Mouse (Mus musculus) neural tube, embryonic 12.5 days (tissue): ENCODE measurements around the gene Siah1a. TPM values are rescaled to one million over a fixed set of nuclear protein-coding genes. Genes with fewer than 3 reads are reported as not detected.

ENCODE experiments used
- ATAC-seq: fragments of 200-750 bp; cut with Nextera tagmentation; 2 replicates; pipeline ENCODE4 v1.8.0; 2017; ENCODE audit warnings: low read depth, mild to moderate bottlenecking, moderate TSS enrichment, moderate library complexity; ENCODE audit not compliant: low FRiP score
- H3K27ac ChIP-seq: fragments of 300-500 bp; sonication (generic); 2 replicates; pipeline ENCODE4 v1.5.1; 2016
- H3K27me3 ChIP-seq: fragments of 300-500 bp; sonication (generic); replicated peaks from 2 replicates; pipeline ENCODE4 v1.6.1; 2016; ENCODE audit warnings: mild to moderate bottlenecking
- H3K36me3 ChIP-seq: fragments of 300-500 bp; sonication (generic); 2 replicates; pipeline ENCODE4 v1.6.1; 2016; ENCODE audit warnings: mild to moderate bottlenecking
- H3K4me1 ChIP-seq: fragments of 300-500 bp; sonication (generic); 2 replicates; pipeline ENCODE4 v1.6.1; 2016
- H3K4me2 ChIP-seq: fragments of 300-500 bp; sonication (generic); replicated peaks from 2 replicates; pipeline ENCODE4 v1.6.1; 2016; ENCODE audit warnings: mild to moderate bottlenecking
- H3K4me3 ChIP-seq: fragments of 300-500 bp; sonication (generic); 2 replicates; pipeline ENCODE4 v1.5.1; 2016
- H3K9ac ChIP-seq: fragments of 300-500 bp; sonication (generic); 2 replicates; pipeline ENCODE4 v1.6.1; 2016; ENCODE audit warnings: mild to moderate bottlenecking
- H3K9me3 ChIP-seq: fragments of 300-500 bp; sonication (generic); 2 replicates; pipeline ENCODE4 v1.6.1; 2016; ENCODE audit warnings: mild to moderate bottlenecking
- WGBS: fragments of 180-500 bp; shearing (Covaris S2); methylation state at CpG from one replicate; pipeline ENCODE4 v1.1.7; 2016; 5-methylcytosine and 5-hydroxymethylcytosine counted together
- polyA plus RNA-seq: library from polyadenylated mRNA; unstranded; fragments of >200 nt; fragmentation: Nextera tagmentation; extraction: Ambion mirVana; gene quantifications from 2 replicates; pipeline ENCODE4 v1.2.1, GENCODE M21; 2016

Siah1a gene
- 89.5 and 94.1 TPM in 2 replicates for polyA plus RNA-seq

DNA sequence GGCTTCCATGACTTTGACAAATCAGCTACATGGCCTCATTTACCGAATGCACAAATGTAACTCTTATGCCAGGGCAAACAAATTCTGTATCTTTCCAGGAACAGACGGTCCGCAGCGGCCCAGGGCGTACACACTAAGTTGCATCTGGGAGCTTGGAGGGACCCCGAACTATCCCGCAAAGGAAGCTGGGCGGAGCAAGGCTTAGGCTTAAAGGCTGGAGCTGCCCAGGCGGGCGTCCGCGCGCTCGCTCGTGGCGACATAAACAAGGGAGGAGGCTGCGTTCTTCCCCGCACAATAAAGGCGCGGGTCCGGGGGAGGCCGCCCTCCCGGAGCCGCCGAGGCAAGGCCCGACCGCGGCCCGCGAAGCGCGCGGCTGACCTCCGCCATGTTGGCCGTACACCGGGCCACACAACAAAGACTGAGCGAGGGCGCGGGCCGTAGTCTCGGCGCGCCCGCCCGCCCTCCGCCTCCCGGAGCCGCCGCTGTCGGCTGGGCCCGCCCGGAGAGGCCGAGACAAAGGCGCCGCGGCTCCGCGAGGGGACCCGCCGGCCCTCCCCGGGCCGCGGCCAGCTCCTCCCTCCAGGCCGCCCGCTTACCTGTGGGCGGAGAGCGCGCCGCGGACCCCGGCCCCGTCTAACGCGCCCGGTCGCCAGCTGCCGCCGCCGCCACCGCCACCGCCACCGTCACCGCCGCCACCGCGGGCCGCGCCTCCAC lies at the start of gene Siah1a, which contains the start of gene Gm10638:
TSS of gene Siah1a (minus strand) at position 714 of the 714 bp plus-strand sequence.
TSS of gene Gm10638 (plus strand) at position 479 of the 714 bp plus-strand sequence.
- Histone ChIP-seq H3K4me2 (peak within 1 kb of the TSS; percentile 68), H3K4me3 (peak within 1 kb of the TSS; percentile 88), H3K27ac (peak within 1 kb of the TSS; percentile 94), H3K9ac (peak within 1 kb of the TSS; percentile 99), H3K27me3 (no peaks in the 10 kb centered on the region), H3K36me3 (no peaks in the 10 kb centered on the region), H3K4me1 (peaks cover 25% of the 10 kb centered on the region), H3K9me3 (no peaks in the 10 kb centered on the region)
- peak; percentile 82 for ATAC-seq
- WGBS, result under 1% methylated on average over 72 of the region's 88 CpGs

DNA sequence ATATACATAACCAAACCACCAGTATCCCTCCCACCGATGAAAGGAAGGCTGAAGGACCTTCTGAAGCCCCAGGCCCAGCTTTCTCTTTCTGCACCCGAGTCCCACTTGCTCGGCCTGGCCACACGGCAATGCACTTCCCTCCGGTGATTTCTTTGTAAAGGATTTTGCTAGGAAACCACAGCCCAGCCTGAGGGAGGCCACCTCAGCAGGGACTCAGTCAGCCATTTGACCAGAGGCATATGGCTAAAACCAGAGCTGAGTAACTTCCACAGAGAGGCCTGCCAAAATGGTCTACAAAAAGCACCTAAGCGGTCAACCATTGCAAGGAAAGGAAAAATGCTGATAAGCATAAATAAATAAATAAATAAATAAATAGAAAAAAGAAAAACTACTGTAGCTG lies 49.0 kb upstream of the Siah1a start:
- Histone ChIP-seq H3K4me2 (no peak overlapping the region), H3K9me3 (no peaks in the 10 kb centered on the region), H3K27me3 (no peaks in the 10 kb centered on the region), H3K27ac (no peak overlapping the region), H3K9ac (no peak overlapping the region), H3K4me3 (no peak overlapping the region), H3K4me1 (no peaks in the 10 kb centered on the region), H3K36me3 (no peaks in the 10 kb centered on the region)
- WGBS, result 47% methylated on average over 6 of the region's 6 CpGs
- ATAC-seq, result no peak

DNA sequence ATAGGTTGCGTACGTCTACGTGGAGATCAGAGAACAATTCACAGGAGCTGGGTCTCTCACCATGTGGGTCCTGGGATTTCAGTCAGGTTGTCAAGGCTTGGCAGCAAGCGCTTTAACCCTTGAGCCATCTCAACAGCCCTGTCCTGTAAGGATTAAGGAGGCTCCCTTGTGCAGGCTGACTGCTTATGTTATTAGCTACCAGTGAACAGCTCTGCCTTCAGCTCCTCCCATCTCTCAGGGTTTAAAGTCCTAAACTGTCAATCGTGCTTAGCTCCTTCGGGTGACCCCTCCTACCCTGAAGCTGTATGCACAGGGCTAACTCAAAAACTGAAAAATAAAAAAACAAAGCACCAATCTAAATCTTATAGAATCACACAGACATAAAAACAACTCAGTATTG lies 45.8 kb upstream of the Siah1a start:
- no peak for ATAC-seq

DNA sequence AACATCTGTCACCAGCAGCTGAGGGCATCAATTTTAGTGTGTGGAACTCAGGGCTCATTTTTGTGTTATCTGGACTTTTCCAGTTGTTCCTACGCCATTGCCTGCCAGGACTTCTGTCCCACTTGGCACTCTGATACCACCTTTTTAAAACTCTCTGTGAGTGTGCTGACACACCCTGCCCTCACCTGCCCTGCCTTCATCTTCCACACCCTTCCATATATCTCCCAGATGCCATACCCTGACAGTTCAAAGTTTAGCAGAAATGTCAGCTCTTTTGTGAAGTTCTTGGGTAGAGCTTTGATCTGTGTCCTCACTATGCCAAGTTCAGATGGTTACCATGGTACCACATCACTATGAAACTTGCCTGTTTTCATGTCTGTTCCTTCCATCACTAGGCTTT lies 43.8 kb upstream of the Siah1a start:
- no peak for ATAC-seq
- 88% methylated on average over 1 of the region's 1 CpGs for WGBS
- Histone ChIP-seq H3K4me1 (no peaks in the 10 kb centered on the region), H3K4me3 (no peak overlapping the region), H3K9me3 (no peaks in the 10 kb centered on the region), H3K9ac (no peak overlapping the region), H3K36me3 (no peaks in the 10 kb centered on the region), H3K27me3 (no peaks in the 10 kb centered on the region), H3K27ac (no peak overlapping the region), H3K4me2 (no peak overlapping the region)

More for the DNA sequence above, 45.8 kb upstream of the Siah1a start:
- H3K9me3 ChIP-seq, result no peaks in the 10 kb centered on the region
- H3K36me3 ChIP-seq, result no peaks in the 10 kb centered on the region
- WGBS, result 90% methylated on average over 6 of the region's 6 CpGs
- no peak overlapping the region for H3K27ac ChIP-seq
- H3K4me3 ChIP-seq, result no peak overlapping the region
- H3K27me3 ChIP-seq, result no peaks in the 10 kb centered on the region
- H3K4me2 ChIP-seq, result no peak overlapping the region
- no peak overlapping the region for H3K9ac ChIP-seq
- H3K4me1 ChIP-seq, result no peaks in the 10 kb centered on the region

DNA sequence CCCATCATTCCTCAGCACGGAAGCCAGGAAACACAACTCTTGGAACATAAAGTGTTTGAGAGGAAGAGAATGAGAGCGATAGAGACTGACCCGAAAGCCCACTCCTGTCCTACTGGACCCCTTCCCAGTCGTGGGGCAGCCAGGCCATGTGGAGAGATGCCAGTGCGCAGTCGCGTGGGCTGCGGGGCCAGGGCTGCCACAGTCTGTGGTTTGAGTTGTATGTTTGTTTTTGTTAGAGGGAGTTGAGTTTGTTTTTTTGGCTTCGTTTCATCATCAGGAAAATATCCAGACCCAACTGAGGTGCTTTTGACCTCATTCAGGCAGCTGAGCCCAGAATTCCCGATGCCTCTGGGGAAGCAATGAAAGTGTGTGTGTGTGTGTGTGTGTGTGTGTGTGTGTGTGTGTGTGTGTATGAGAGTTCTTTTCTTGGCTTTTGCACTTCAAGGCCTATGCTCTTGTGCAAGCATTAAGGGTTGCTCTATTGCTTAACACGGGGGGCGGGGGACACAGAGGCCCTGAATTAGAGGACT lies 42.2 kb upstream of the Siah1a start:
- ATAC-seq, result no peak
- Histone ChIP-seq H3K4me2 (no peak overlapping the region), H3K9ac (no peak overlapping the region), H3K27me3 (no peaks in the 10 kb centered on the region), H3K27ac (no peak overlapping the region), H3K4me1 (no peaks in the 10 kb centered on the region), H3K36me3 (no peaks in the 10 kb centered on the region), H3K9me3 (no peaks in the 10 kb centered on the region), H3K4me3 (no peak overlapping the region)
- WGBS, result 81% methylated on average over 12 of the region's 12 CpGs

DNA sequence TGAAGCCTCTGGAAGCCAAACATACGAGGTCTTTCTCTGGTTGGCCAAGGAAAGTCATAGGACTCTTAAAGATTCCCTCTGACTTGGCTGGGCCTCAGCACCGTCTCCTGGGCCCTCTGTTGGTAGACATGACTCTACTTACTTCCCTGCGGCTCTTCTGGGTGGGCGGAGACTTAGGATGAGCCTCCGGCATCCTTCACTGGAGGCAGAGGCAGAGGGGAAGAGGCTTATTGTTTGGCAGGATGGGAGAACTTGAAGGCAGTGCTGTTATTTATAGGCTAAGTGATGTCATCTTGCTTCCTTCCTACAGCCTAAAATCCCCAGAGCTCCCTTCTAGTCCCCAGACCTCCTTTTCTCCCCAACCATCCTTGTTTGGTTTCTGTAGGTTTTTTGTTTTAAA lies 40.8 kb upstream of the Siah1a start:
- Histone ChIP-seq H3K27ac (no peak overlapping the region), H3K4me1 (no peaks in the 10 kb centered on the region), H3K9ac (no peak overlapping the region), H3K27me3 (no peaks in the 10 kb centered on the region), H3K9me3 (no peaks in the 10 kb centered on the region), H3K4me2 (no peak overlapping the region), H3K36me3 (no peaks in the 10 kb centered on the region), H3K4me3 (no peak overlapping the region)
- 55% methylated on average over 5 of the region's 5 CpGs for WGBS
- no peak for ATAC-seq

DNA sequence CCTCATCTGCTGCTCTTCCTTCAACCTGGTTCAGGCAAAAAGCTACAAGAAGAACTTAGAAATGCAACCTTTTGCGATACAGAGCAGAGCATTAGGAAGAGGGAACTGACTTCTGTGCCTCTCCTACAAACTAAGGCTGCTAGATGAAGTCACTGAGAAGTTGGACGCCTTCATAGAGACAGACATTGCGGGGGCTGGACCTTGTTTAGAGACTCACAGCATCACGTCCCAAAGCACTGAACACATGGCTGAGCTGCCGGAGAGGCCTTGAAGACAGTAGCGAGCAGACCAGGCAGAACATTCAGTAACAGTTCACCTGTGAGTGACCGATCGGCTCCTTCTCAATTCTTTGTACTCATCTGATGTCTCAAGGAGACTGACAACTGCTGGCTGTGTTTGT lies 35.4 kb upstream of the Siah1a start:
- Histone ChIP-seq H3K4me1 (no peaks in the 10 kb centered on the region), H3K36me3 (no peaks in the 10 kb centered on the region), H3K4me2 (no peak overlapping the region), H3K27me3 (no peaks in the 10 kb centered on the region), H3K27ac (no peak overlapping the region), H3K4me3 (no peak overlapping the region), H3K9ac (no peak overlapping the region), H3K9me3 (no peaks in the 10 kb centered on the region)
- no peak for ATAC-seq
- WGBS, result 93% methylated on average over 8 of the region's 8 CpGs

DNA sequence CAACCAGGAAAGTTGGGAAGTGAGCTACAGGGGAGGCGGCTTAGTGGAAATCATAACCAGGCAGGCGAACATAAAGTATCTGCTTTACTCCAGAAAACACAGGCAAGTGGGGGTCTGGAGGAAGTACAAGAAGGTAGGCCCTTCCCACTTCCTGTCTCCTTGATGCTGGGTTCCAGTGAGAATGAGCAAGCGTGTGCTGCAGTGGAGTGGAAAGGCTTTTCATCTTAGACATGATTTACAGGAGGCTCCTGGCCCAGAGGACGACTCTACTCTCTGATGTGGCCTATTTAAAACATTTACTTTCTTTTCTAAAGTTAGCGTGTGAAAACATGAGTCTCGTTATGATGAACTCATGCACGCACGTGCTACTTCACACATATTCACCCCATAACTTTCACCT lies 33.5 kb upstream of the Siah1a start:
- Histone ChIP-seq H3K36me3 (no peaks in the 10 kb centered on the region), H3K27ac (no peak overlapping the region), H3K9me3 (no peaks in the 10 kb centered on the region), H3K4me3 (no peak overlapping the region), H3K9ac (no peak overlapping the region), H3K4me2 (no peak overlapping the region), H3K27me3 (no peaks in the 10 kb centered on the region), H3K4me1 (no peaks in the 10 kb centered on the region)
- WGBS, result 73% methylated on average over 8 of the region's 8 CpGs
- ATAC-seq, result no peak

DNA sequence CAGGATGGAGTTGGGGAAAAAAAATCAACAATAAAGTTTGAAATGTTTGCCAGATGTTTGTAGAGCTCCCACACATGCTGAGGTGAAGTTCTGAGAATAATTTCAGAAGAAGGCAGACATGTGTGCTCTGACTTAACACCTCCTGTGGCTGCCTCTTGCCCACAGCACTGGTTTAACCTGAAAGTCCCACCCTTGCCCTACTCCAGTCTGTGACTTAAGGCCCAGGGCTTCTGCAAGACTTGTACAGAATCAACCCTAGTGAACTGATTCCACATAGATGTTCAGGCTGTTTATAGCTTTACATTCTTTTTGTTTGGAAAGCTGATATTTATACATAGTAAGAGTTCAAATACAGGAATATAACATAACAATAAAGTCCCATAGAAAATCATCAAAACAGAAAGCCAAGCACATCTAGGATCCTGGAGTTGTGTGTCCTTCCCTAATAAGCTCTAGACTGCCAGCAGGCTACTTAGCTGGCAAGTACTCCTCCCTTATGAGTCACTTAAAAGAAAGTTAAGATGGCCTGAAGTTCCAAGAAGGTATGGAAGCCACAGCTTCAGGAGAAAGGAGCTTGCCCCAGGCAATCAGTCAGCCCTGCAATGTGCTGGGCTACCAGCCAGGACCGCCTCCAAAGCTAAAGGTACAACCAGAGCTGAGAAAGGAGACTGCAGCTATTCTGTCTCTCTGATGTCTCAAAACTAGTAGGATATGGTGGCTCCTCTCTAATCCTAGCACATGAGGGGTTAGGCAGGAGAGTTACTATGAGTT lies 24.4 kb upstream of the Siah1a start:
- Histone ChIP-seq H3K36me3 (no peaks in the 10 kb centered on the region), H3K4me1 (no peaks in the 10 kb centered on the region), H3K9me3 (no peaks in the 10 kb centered on the region), H3K27ac (no peak overlapping the region), H3K4me3 (no peak overlapping the region), H3K27me3 (no peaks in the 10 kb centered on the region), H3K9ac (no peak overlapping the region), H3K4me2 (no peak overlapping the region)
- ATAC-seq, result no peak
- 57% methylated on average over 1 of the region's 1 CpGs for WGBS

DNA sequence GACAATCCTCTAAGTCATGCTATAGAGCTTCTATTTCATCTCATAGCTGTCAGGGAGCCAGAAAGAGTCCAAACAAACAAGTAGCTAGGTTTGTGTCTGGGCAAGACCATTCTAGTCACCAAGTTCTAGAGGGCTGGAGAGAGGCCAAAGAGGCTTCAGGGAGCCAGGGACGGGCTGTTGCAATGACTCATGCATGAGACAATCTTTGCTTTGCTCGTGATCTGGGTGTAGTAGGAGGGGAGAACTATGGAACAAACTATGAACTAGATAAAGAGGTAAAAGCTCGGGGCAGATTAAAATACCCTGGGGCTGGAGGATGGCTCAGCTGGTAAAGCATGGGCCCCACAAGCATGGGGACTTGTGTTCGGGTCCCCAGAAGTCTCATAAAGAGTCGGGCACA lies 22.8 kb upstream of the Siah1a start:
- H3K4me2 ChIP-seq, result no peak overlapping the region
- H3K36me3 ChIP-seq, result no peaks in the 10 kb centered on the region
- H3K4me1 ChIP-seq, result no peaks in the 10 kb centered on the region
- no peaks in the 10 kb centered on the region for H3K9me3 ChIP-seq
- no peak for ATAC-seq
- no peaks in the 10 kb centered on the region for H3K27me3 ChIP-seq
- H3K9ac ChIP-seq, result no peak overlapping the region
- no peak overlapping the region for H3K4me3 ChIP-seq
- H3K27ac ChIP-seq, result no peak overlapping the region
- 86% methylated on average over 5 of the region's 5 CpGs for whole genome bisulfite sequencing

DNA sequence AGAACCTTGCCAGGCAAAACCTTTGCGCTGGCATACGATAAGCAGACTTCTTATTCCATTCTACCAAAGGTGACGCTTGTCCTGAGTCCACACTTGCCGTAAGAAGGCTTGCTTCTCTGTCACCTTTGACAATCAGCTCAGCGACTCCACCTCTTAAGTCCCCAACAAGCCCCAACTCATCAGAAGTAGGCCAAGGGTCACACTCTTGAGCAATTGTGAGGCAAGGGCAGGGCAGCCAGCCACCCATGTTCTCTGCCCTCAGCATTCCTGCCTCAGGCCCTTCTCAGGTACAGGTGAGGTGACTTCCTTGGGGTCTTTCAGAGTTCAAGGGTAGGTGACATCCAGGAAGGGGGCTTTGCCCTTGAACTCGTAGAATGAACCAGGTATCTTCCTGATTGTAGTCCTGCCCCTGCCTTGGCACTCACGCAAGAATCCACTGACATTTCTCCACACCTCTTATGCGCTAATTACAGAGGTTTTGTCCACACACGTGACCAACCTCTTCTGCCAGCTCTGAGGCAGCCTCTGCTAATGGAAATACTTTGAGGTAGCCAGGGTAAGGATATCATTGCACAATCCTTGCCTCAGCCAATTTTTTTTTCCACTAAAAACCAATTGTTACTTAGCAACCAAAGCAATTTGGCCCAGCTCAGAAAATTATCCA lies 20.9 kb upstream of the Siah1a start:
- Histone ChIP-seq H3K4me2 (no peak overlapping the region), H3K36me3 (no peaks in the 10 kb centered on the region), H3K27me3 (no peaks in the 10 kb centered on the region), H3K4me3 (no peak overlapping the region), H3K9me3 (no peaks in the 10 kb centered on the region), H3K9ac (no peak overlapping the region), H3K4me1 (no peaks in the 10 kb centered on the region), H3K27ac (no peak overlapping the region)
- ATAC-seq, result no peak
- 85% methylated on average over 9 of the region's 9 CpGs for WGBS

DNA sequence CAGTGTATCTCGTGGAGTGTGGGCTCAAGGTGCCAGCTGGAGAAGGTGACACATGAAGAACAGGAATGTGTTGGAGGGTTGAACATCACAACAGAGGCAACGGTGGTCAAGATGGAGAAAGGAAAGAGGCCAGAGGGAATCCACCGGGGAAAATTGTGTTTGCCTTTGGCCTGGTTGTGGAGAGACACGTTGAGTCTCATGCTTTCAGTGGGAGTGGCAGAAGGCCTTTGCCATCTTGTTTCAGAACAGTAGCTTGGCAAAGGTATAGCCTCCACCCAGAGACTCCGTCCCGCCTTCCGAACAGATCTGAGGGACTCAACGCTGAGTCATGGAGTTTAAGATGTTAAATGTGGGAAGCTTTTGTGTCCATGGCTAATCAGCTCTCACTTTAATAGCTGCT lies 19.9 kb upstream of the Siah1a start:
- no peak overlapping the region for H3K27ac ChIP-seq
- H3K9me3 ChIP-seq, result no peaks in the 10 kb centered on the region
- WGBS, result 86% methylated on average over 8 of the region's 8 CpGs
- no peaks in the 10 kb centered on the region for H3K36me3 ChIP-seq
- no peaks in the 10 kb centered on the region for H3K27me3 ChIP-seq
- no peak overlapping the region for H3K4me3 ChIP-seq
- no peak overlapping the region for H3K9ac ChIP-seq
- H3K4me2 ChIP-seq, result no peak overlapping the region
- no peak for ATAC-seq
- H3K4me1 ChIP-seq, result no peaks in the 10 kb centered on the region
